Mouse (Mus musculus): ENCODE measurements around the gene Map7. TPM values are rescaled to one million over a fixed set of nuclear protein-coding genes. Genes with fewer than 3 reads are reported as not detected.
A peak's percentile ranks its signal among the peaks of the same experiment; 100 is the strongest.

Gene Map7
- total RNA-seq, 2 experiments from 2014 or later: 107 to 113 TPM

- no peak for DNase-seq (ENCODE audit: low spot score in 2 of 2)
These were observed 36.1 kb downstream of the Map7 start for GRCm38 (mm10) chr10:20184326-20184725.

GRCm38 (mm10) chr10:20185264-20185663 is 37.0 kb downstream of the Map7 start:
- no peak for DNase-seq (ENCODE audit: low spot score in 2 of 2)

GRCm38 (mm10) chr10:20185806-20186205 is 37.5 kb downstream of the Map7 start:
- DNase-seq (ENCODE audit: low spot score in 2 of 2): no peak

GRCm38 (mm10) chr10:20186800-20187273 is 38.6 kb downstream of the Map7 start:
- no peak for DNase-seq (ENCODE audit: low spot score in 2 of 2)

GRCm38 (mm10) chr10:20190139-20190747 is 42.0 kb downstream of the Map7 start:
- DNase-seq (ENCODE audit: low spot score in 2 of 2): no peak

- no peak for DNase-seq (ENCODE audit: low spot score in 2 of 2)
These were observed 46.7 kb downstream of the Map7 start for GRCm38 (mm10) chr10:20194847-20195540.

GRCm38 (mm10) chr10:20197039-20197438 is 48.8 kb downstream of the Map7 start:
- DNase-seq (ENCODE audit: low spot score in 2 of 2): no peak

- no peak for DNase-seq (ENCODE audit: low spot score in 2 of 2)
These were observed 50.9 kb downstream of the Map7 start for GRCm38 (mm10) chr10:20198968-20199737.

GRCm38 (mm10) chr10:20201236-20201635 is 53.0 kb downstream of the Map7 start:
- DNase-seq (ENCODE audit: low spot score in 2 of 2): no peak

GRCm38 (mm10) chr10:20202171-20202570 is 53.9 kb downstream of the Map7 start:
- no peak for DNase-seq (ENCODE audit: low spot score in 2 of 2)

- peak in 1 of 2 experiments; percentile 22 for DNase-seq (ENCODE audit: low spot score in 2 of 2)
These were observed 54.5 kb downstream of the Map7 start for GRCm38 (mm10) chr10:20202818-20203217.

GRCm38 (mm10) chr10:20203502-20203901 is 55.2 kb downstream of the Map7 start:
- DNase-seq (ENCODE audit: low spot score in 2 of 2): no peak

GRCm38 (mm10) chr10:20204696-20205431 is 56.6 kb downstream of the Map7 start:
- DNase-seq (ENCODE audit: low spot score in 2 of 2): no peak

GRCm38 (mm10) chr10:20206966-20207365 is 58.7 kb downstream of the Map7 start:
- DNase-seq (ENCODE audit: low spot score in 2 of 2): no peak

- DNase-seq (ENCODE audit: low spot score in 2 of 2): no peak
These were observed 61.5 kb downstream of the Map7 start for GRCm38 (mm10) chr10:20209609-20210341.

- no peak for DNase-seq (ENCODE audit: low spot score in 2 of 2)
These were observed 66.1 kb downstream of the Map7 start for GRCm38 (mm10) chr10:20214418-20214817.

GRCm38 (mm10) chr10:20216982-20217381 is 68.7 kb downstream of the Map7 start:
- DNase-seq (ENCODE audit: low spot score in 2 of 2): no peak

- DNase-seq (ENCODE audit: low spot score in 2 of 2): no peak
These were observed 70.6 kb downstream of the Map7 start for GRCm38 (mm10) chr10:20218866-20219265.

GRCm38 (mm10) chr10:20219538-20219937 is 71.3 kb downstream of the Map7 start:
- DNase-seq (ENCODE audit: low spot score in 2 of 2): no peak

- DNase-seq (ENCODE audit: low spot score in 2 of 2): no peak
These were observed 72.3 kb downstream of the Map7 start for GRCm38 (mm10) chr10:20220443-20221071.
